Mouse (Mus musculus): ENCODE data around the gene Aurkaip1. TPM values are rescaled to one million over a fixed set of nuclear protein-coding genes. Genes with fewer than 3 reads are reported as not detected.
A peak's percentile ranks its signal among the peaks of the same experiment; 100 is the strongest.

Aurkaip1 gene
- total RNA-seq, 2 experiments from 2014 or later, result 63.7 to 69.4 TPM

- no peak for ATAC-seq (replicated peaks; ENCODE audit: low FRiP score, poor library complexity, severe bottlenecking)
These were observed 10.0 kb upstream of the Aurkaip1 start for GRCm38 (mm10) chr4:155821025-155821424.

DNA sequence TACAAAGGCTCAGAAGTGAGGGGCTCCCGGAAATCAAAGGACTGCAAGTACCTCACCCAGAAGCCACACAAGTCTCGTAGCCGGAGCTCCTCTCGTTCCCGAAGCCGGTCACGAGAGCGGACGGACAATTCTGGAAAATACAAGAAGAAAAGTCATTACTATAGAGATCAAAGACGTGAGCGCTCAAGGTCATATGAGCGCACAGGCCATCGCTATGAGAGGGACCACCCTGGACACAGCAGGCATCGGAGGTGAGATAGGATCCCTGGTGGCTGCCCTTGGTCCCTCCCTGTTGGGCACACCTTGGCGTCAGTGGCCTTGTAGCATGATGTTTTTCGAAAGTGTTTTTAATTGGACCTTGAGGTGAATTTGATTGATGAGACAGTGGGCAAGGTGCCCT is 7.6 kb upstream of the Aurkaip1 start:
- no peak for ATAC-seq (replicated peaks; ENCODE audit: low FRiP score, poor library complexity, severe bottlenecking)

- ATAC-seq (replicated peaks; ENCODE audit: low FRiP score, poor library complexity, severe bottlenecking), result no peak
These were observed 1.2 kb upstream of the Aurkaip1 start for GRCm38 (mm10) chr4:155829866-155830265.

- no peak for ATAC-seq (replicated peaks; ENCODE audit: low FRiP score, poor library complexity, severe bottlenecking)
These were observed 476 bp upstream of the Aurkaip1 start for GRCm38 (mm10) chr4:155830596-155830995.

DNA sequence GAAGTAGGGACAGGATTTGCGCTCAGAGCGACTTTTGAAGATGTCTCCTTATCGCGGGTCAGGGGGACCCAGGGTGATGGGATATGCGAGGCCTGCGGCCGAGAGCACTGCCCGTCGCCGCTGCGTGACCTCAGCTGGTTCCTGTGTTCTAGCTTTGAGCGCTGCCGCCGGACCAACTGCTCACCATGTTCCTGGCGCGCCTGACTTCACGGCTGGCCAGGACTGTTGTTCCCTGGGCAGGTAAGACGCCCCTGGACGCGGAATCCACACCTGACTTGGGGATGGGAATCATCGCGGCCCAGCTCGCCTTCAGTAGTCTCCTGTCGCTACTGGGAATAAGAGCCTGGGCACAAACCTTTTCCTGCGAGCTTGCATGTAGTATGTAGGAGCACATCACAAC is 759 bp downstream of the Aurkaip1 start:
- ATAC-seq (replicated peaks; ENCODE audit: low FRiP score, poor library complexity, severe bottlenecking), result peak; percentile 41

DNA sequence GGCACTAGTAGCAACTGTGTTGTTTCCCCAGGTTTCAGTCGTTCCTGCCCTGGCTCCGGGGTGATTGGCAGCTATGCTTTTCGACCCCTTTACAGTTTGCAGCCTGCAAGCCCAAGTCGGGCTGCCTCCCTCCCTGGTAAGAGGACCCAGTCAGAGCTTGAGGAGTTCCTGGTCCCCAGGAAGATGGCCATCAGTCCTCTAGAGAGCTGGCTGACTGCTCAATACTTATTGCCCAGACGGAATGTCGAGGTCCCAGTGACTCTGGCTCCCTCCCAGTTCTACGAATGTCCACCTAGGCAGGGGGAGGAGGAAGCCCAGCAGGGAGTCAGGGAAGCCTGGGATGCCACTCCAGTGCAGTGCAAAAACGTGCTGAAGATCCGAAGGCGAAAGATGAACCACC is 1.2 kb downstream of the Aurkaip1 start:
- ATAC-seq (replicated peaks; ENCODE audit: low FRiP score, poor library complexity, severe bottlenecking), result no peak

DNA sequence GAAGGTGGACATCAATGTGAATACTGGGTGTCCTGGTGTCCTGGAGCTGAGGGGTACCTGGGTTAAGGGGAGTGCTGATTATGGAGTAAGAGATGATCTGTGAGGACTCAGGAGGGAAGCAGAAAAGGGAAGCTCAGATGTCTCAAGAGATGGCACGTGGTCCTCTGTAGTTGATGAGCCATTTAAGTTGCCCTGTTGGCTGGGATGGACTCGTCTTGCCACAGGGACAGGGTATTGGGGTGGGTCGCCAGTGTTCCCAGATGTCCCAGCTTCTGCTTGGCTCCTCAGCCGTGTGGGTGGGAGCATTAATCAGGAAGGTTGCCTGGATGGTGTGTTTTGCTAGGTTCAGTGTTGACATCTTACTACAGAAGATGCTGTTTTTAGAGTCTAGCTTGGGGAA is 2.2 kb downstream of the Aurkaip1 start:
- no peak for ATAC-seq (replicated peaks; ENCODE audit: low FRiP score, poor library complexity, severe bottlenecking)

- peak; percentile 54 for ATAC-seq (replicated peaks; ENCODE audit: low FRiP score, poor library complexity, severe bottlenecking)
These were observed 2.8 kb downstream of the Aurkaip1 start for GRCm38 (mm10) chr4:155833836-155834235.

- no peak for ATAC-seq (replicated peaks; ENCODE audit: low FRiP score, poor library complexity, severe bottlenecking)
These were observed 6.4 kb downstream of the Aurkaip1 start for GRCm38 (mm10) chr4:155837404-155838010.

DNA sequence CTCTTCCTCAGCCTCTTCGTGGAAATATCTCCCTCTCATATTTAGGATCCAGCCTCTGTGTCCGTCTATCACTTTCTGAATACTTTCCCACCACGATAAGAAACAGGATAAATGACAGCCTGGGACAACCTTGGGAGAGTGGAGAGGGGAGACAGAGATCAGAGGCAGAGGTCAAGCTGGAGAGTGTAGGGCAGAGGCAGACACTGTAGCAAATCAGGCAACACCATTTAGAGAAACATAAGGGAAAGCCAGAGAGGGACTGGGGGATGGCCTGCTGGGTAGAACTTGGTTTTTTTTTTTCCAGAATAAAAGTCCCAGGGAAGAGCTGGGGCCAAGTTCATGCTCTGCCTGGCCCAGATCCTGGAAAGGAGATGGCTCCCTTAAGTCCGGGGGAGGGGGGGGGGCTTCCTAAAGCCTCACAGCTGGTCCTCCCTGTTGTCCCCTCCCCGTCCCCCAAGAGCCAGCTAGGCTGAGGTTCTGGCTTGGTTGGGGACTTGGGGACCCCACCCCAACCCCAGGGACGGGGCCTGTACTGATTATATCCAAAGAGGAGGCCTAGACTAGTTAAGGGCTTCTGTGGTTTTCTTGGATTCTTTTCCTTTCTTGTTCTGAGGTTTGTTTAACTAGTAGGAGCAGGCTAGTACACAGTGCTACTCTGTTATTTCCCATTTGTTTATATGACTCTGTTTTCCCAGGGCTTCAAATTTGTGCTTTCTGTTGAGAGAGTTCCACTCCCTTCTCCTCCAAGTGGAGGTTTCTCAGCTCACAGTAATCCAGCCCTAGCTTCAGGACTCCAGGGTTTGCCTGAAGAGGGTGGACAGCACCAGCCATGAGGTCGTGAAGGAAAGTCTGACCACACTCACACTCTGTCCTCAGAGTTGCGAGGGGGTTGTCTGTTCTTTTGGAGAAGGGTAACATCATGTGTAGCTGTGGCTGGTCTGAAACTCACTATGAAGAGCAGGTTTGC is 7.4 kb downstream of the Aurkaip1 start:
- ATAC-seq (replicated peaks; ENCODE audit: low FRiP score, poor library complexity, severe bottlenecking), result no peak

DNA sequence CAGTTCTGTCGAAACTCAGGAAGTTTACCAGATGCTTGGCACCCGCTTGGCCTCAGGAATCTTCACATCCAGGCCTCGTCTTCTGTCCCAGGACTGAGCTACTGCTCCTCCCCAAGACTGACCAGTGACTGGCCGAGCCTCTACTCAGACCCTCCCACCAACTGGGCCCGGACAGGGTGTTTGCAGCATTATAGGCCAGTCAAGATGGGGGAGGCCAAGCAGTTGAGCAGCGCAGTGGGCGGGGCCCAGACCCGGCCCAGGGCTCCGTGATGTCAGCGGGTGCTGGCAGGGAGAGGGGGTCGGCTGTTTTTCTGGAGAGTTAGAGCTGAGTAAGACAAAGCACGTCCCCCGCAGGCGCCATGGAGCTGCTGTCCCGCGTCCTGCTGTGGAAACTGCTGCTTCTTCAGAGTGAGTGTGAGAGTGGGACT is 8.4 kb downstream of the Aurkaip1 start, which contains the start of gene Mxra8:
Gene Mxra8, plus strand, starts transcription at position 198 of the 428 bp plus-strand sequence.
- no peak for ATAC-seq (replicated peaks; ENCODE audit: low FRiP score, poor library complexity, severe bottlenecking)

DNA sequence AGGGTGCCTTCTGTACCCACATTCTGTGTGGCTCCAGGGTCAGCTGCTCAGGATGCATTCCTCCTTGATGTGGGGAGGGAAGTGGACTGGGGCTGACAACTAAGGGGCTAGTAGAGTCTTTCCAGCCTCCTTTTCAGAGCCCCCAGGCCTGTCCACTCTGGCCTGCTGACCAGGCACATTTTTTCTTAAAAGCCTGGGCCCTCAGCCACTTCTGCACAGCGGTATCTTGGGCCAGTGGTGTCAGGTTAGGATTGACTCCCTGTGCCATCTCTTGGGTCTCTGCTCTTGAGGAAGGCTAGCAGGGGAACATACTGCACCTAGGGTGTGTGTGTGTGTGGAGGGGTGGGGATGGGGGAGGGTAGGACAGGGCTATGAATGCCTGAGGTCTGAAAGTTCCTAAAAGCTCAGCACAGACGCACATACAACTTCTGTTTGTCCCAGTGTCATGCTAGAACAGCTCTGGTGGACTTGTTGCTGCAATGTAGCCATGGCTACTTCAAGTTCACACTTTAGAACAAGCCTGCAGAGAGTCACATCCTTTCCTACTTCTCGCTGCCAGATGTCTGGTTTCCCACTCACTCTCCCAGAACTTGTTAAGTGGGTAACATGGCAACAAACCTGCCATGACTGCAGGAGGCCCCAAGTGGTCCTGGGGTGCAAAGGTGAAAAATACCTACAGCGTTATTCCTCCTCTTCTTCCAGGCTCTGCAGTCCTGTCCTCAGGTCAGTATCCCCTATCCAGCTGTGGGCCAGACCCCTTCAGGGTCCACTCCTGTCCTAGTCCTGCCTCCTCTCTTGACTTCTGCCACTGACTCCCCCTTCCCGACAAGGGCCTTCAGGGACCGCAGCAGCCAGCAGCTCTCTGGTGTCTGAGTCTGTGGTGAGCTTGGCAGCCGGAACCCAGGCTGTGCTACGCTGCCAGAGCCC is 9.3 kb downstream of the Aurkaip1 start:
- no peak for ATAC-seq (replicated peaks; ENCODE audit: low FRiP score, poor library complexity, severe bottlenecking)

GRCm38 (mm10) chr4:155841003-155841454 is 10.0 kb downstream of the Aurkaip1 start:
- ATAC-seq (replicated peaks; ENCODE audit: low FRiP score, poor library complexity, severe bottlenecking), result peak; percentile 45

DNA sequence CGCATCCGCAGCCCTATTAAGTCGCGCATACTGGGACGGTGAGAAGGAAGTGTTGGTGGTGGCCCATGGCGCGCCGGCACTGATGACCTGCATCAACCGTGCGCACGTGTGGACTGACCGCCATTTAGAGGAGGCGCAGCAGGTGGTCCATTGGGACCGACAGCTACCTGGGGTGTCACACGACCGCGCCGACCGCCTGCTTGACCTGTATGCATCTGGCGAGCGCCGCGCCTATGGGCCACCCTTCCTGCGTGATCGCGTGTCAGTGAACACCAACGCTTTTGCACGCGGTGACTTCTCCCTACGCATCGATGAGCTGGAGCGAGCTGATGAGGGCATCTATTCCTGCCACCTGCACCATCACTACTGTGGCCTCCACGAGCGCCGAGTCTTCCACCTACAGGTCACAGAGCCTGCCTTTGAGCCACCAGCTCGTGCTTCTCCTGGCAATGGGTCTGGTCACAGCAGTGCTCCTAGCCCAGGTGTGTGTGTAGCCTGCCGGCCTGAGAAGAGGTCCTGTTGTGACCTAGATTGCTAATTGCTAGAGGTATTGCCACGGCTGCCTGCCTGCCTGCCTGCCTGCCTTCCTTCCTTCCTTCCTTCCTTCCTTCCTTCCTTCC is 10.7 kb downstream of the Aurkaip1 start:
- no peak for ATAC-seq (replicated peaks; ENCODE audit: low FRiP score, poor library complexity, severe bottlenecking)

- ATAC-seq (replicated peaks; ENCODE audit: low FRiP score, poor library complexity, severe bottlenecking), result no peak
These were observed 12.2 kb downstream of the Aurkaip1 start for GRCm38 (mm10) chr4:155843231-155843630.

DNA sequence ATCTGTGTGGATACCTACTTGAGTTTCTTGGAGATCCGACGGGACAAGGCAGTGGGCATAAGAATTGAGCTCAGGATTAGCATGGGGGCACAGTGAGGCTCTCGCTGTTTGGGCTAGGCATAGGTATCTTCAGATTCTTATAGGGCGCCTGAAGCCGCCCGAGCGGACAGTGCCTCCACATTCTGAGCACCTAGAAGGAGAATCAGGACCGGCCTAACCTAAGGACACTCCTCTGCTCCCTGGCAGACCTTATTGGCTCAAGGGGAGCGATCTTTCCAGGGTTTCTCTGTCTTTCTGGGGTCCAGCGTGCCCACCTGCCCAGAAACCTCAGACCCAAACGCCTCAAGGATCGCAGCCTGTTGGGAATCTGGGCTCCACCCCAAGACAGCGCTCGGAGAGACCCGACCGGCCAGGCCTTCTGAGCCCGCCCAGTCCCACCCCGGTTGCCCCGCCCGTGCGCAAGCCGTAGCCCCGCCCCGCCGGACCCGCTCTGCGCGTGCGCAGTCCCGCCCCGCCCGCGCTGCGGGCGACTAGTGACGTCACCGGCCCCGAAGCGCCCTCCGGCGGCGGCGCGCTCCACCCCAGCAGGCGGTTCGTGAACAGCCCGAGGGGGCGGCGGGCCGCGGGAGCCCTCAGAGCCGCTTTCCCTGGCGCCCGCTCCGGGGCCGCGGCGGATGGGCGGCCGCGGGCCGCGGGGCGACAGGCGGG is 16.0 kb downstream of the Aurkaip1 start, which contains the start of gene Dvl1:
Gene Dvl1, plus strand, starts transcription at position 532 of the 708 bp plus-strand sequence.
- peak; percentile 82 for ATAC-seq (replicated peaks; ENCODE audit: low FRiP score, poor library complexity, severe bottlenecking)

- peak; percentile 25; the same call in 1 of the 2 replicates for ATAC-seq (replicated peaks; ENCODE audit: low FRiP score, poor library complexity, severe bottlenecking)
These were observed 16.7 kb downstream of the Aurkaip1 start for GRCm38 (mm10) chr4:155847591-155848352.

Measured in erythroid progenitor cell, adult 5-6 weeks (primary cell).